Mouse (Mus musculus) MEL (cell line): Measurements from ENCODE around the gene Picalm. TPM values are rescaled to one million over a fixed set of nuclear protein-coding genes. Genes with fewer than 3 reads are reported as not detected.
A peak's percentile ranks its signal among the peaks of the same experiment; 100 is the strongest.

Experiments
- DNase-seq: peaks from one replicate; pipeline ENCODE4 v3.0.0; 2011; ENCODE audit warnings: low read depth, low spot score
- H3K27ac ChIP-seq: 2 replicates; pipeline ENCODE4 v1.5.1; 2012; ENCODE audit warnings: low read depth, mild to moderate bottlenecking, control low read depth, low read length, moderate library complexity; ENCODE audit not compliant: control insufficient read depth
- H3K27me3 ChIP-seq, 2 experiments: fragments of 150-350 bp in 1 of 2; sonication (generic) in 1 of 2; 2 replicates each; pipeline ENCODE4 v1.6.1; 2012; ENCODE audit warnings: low read length in 2 of 2, mild to moderate bottlenecking in 2 of 2, improper control_type of control experiment in 1 of 2, moderate library complexity in 1 of 2; ENCODE audit not compliant: insufficient read depth in 2 of 2, control insufficient read depth in 1 of 2
- H3K36me3 ChIP-seq, 2 experiments: 2 replicates each; pipeline ENCODE4 v1.6.1; 2012 to 2014; ENCODE audit warnings: low read length in 2 of 2, improper control_type of control experiment in 1 of 2, inconsistent platforms in 1 of 2, mild to moderate bottlenecking in 1 of 2; ENCODE audit not compliant: insufficient read depth in 2 of 2, control insufficient read depth in 1 of 2
- H3K4me1 ChIP-seq, 2 experiments: fragments of 150-350 bp in 1 of 2; sonication (generic) in 1 of 2; 2 replicates each; pipeline ENCODE4 v1.6.1; 2012; ENCODE audit warnings: low read length in 2 of 2, improper control_type of control experiment in 1 of 2, mild to moderate bottlenecking in 1 of 2; ENCODE audit not compliant: insufficient read depth in 2 of 2, control insufficient read depth in 1 of 2
- H3K4me3 ChIP-seq, 2 experiments: fragments of 150-350 bp in 1 of 2; sonication (generic) in 1 of 2; 2 replicates each; pipeline ENCODE4 v1.5.1; 2012; ENCODE audit warnings: low read depth in 2 of 2, low read length in 2 of 2, mild to moderate bottlenecking in 2 of 2, moderate library complexity in 2 of 2, control low read depth in 1 of 2, improper control_type of control experiment in 1 of 2; ENCODE audit not compliant: control insufficient read depth in 1 of 2, insufficient read depth in 1 of 2
- H3K79me2 ChIP-seq: 2 replicates; pipeline ENCODE4 v1.6.1; 2012; ENCODE audit warnings: mild to moderate bottlenecking, low read length, moderate library complexity; ENCODE audit not compliant: control insufficient read depth, poor library complexity, insufficient read depth
- H3K9ac ChIP-seq: 2 replicates; pipeline ENCODE4 v1.6.1; 2012; ENCODE audit warnings: low read depth, mild to moderate bottlenecking, control low read depth, low read length, moderate library complexity; ENCODE audit not compliant: control insufficient read depth, poor library complexity, severe bottlenecking
- H3K9me3 ChIP-seq: fragments of 150-350 bp; sonication (generic); replicated peaks from 2 replicates; pipeline ENCODE4 v1.6.1; 2012; ENCODE audit warnings: mild to moderate bottlenecking, low read length, improper control_type of control experiment, moderate library complexity; ENCODE audit not compliant: insufficient read depth
- BHLHE40 ChIP-seq: IDR thresholded peaks from 2 replicates; pipeline ENCODE4 v1.6.1; 2012; ENCODE audit warnings: low read depth, mild to moderate bottlenecking, inconsistent platforms, low read length, improper control_type of control experiment, borderline replicate concordance
- CHD1 ChIP-seq: IDR thresholded peaks from 2 replicates; pipeline ENCODE4 v1.6.1; 2012; ENCODE audit warnings: low read depth, mild to moderate bottlenecking, inconsistent platforms, low read length, improper control_type of control experiment
- CHD2 ChIP-seq: IDR thresholded peaks from 2 replicates; pipeline ENCODE4 v1.6.1; 2011; ENCODE audit warnings: low read length, improper control_type of control experiment
- CTCF ChIP-seq, 3 experiments: IDR thresholded peaks in 2 of 3; conservative IDR thresholded peaks in 1 of 3; 2 replicates each; pipeline ENCODE4 v1.5.1; 2011 to 2012; ENCODE audit warnings: low read length in 3 of 3, low read depth in 2 of 3, mild to moderate bottlenecking in 2 of 3, improper control_type of control experiment in 1 of 3, inconsistent platforms in 1 of 3, mixed read lengths in 1 of 3, moderate library complexity in 1 of 3; ENCODE audit not compliant: control insufficient read depth in 1 of 3, insufficient read depth in 1 of 3, poor library complexity in 1 of 3, severe bottlenecking in 1 of 3
- EP300 ChIP-seq, 2 experiments: IDR thresholded peaks; 2 replicates each; pipeline ENCODE4 v1.6.1; 2011; ENCODE audit warnings: improper control_type of control experiment in 2 of 2, low read length in 2 of 2, low read depth in 1 of 2, mild to moderate bottlenecking in 1 of 2
- ETS1 ChIP-seq: IDR thresholded peaks from 2 replicates; pipeline ENCODE4 v1.6.1; 2012; ENCODE audit warnings: low read depth, mild to moderate bottlenecking, inconsistent platforms, low read length, improper control_type of control experiment, moderate library complexity
- GABPA ChIP-seq: IDR thresholded peaks from 2 replicates; pipeline ENCODE4 v1.6.1; 2012; ENCODE audit warnings: low read depth, mild to moderate bottlenecking, inconsistent platforms, low read length, improper control_type of control experiment, moderate library complexity
- GATA1 ChIP-seq: IDR thresholded peaks from 2 replicates; pipeline ENCODE4 v1.6.1; 2011; ENCODE audit warnings: low read depth, low read length, improper control_type of control experiment
- MAX ChIP-seq: IDR thresholded peaks from 2 replicates; pipeline ENCODE4 v1.6.1; 2011; ENCODE audit warnings: low read length, improper control_type of control experiment
- MEF2A ChIP-seq: IDR thresholded peaks from 2 replicates; pipeline ENCODE4 v1.6.1; 2014; ENCODE audit warnings: low read depth, mild to moderate bottlenecking, inconsistent platforms, low read length, improper control_type of control experiment; ENCODE audit not compliant: poor library complexity, insufficient replicate concordance, severe bottlenecking; ENCODE audit errors: extremely low read depth
- MXI1 ChIP-seq: IDR thresholded peaks from 2 replicates; pipeline ENCODE4 v1.6.1; 2011; ENCODE audit warnings: mild to moderate bottlenecking, low read depth, low read length, improper control_type of control experiment
- MYB ChIP-seq: IDR thresholded peaks from 2 replicates; pipeline ENCODE4 v1.6.1; 2011; ENCODE audit warnings: mild to moderate bottlenecking, low read depth, low read length, improper control_type of control experiment
- NELFE ChIP-seq: IDR thresholded peaks from 2 replicates; pipeline ENCODE4 v1.6.1; 2011; ENCODE audit warnings: low read depth, low read length, improper control_type of control experiment
- POLR2A ChIP-seq, 2 experiments: IDR thresholded peaks; 2 replicates each; pipeline ENCODE4 v1.6.1; 2011 to 2012; ENCODE audit warnings: low read length in 2 of 2, mild to moderate bottlenecking in 2 of 2, control low read depth in 1 of 2, improper control_type of control experiment in 1 of 2, low read depth in 1 of 2, moderate library complexity in 1 of 2; ENCODE audit not compliant: control insufficient read depth in 1 of 2, insufficient read depth in 1 of 2, poor library complexity in 1 of 2
- RAD21 ChIP-seq: IDR thresholded peaks from 2 replicates; pipeline ENCODE4 v1.6.1; 2011; ENCODE audit warnings: mild to moderate bottlenecking, low read depth, low read length, improper control_type of control experiment
- RCOR1 ChIP-seq: IDR thresholded peaks from 2 replicates; pipeline ENCODE4 v1.6.1; 2012; ENCODE audit warnings: low read depth, mild to moderate bottlenecking, inconsistent platforms, low read length, improper control_type of control experiment
- SIN3A ChIP-seq: IDR thresholded peaks from 2 replicates; pipeline ENCODE4 v1.6.1; 2012; ENCODE audit warnings: low read length, improper control_type of control experiment, inconsistent platforms
- TCF12 ChIP-seq: IDR thresholded peaks from 2 replicates; pipeline ENCODE4 v1.6.1; 2014; ENCODE audit warnings: low read depth, mild to moderate bottlenecking, inconsistent platforms, low read length, improper control_type of control experiment, moderate library complexity
- UBTF ChIP-seq: IDR thresholded peaks from 2 replicates; pipeline ENCODE4 v1.6.1; 2012; ENCODE audit warnings: low read depth, mild to moderate bottlenecking, inconsistent platforms, low read length, improper control_type of control experiment, moderate library complexity, borderline replicate concordance; ENCODE audit not compliant: insufficient read depth
- USF1 ChIP-seq: IDR thresholded peaks from 2 replicates; pipeline ENCODE4 v1.6.1; 2014; ENCODE audit warnings: low read depth, mild to moderate bottlenecking, inconsistent platforms, low read length, improper control_type of control experiment, moderate library complexity
- USF2 ChIP-seq, 2 experiments: IDR thresholded peaks; 2 replicates each; pipeline ENCODE4 v1.6.1; 2011 to 2012; ENCODE audit warnings: improper control_type of control experiment in 2 of 2, low read length in 2 of 2, borderline replicate concordance in 1 of 2, inconsistent platforms in 1 of 2, low read depth in 1 of 2, mild to moderate bottlenecking in 1 of 2; ENCODE audit not compliant: insufficient read depth in 1 of 2
- ZC3H11A ChIP-seq: IDR thresholded peaks from 2 replicates; pipeline ENCODE4 v1.6.1; 2012; ENCODE audit warnings: low read depth, mild to moderate bottlenecking, inconsistent platforms, low read length, improper control_type of control experiment
- ZKSCAN1 ChIP-seq: IDR thresholded peaks from 2 replicates; pipeline ENCODE4 v1.6.1; 2012; ENCODE audit warnings: low read depth, mild to moderate bottlenecking, inconsistent platforms, low read length, improper control_type of control experiment, moderate library complexity
- ZMIZ1 ChIP-seq: IDR thresholded peaks from 2 replicates; pipeline ENCODE4 v1.6.1; 2012; ENCODE audit warnings: low read depth, mild to moderate bottlenecking, inconsistent platforms, low read length, improper control_type of control experiment, moderate library complexity
- polyA plus RNA-seq, 2 experiments: library from polyadenylated mRNA; stranded (reverse) in 1 of 2; unstranded in 1 of 2; fragments of >175 nt in 1 of 2; fragments of >200 nt in 1 of 2; gene quantifications; 2 replicates each; pipeline versions ENCODE4 v1.2.1 to v1.2.4; 2012; ENCODE audit warnings: low replicate concordance in 2 of 2, low read depth in 1 of 2; ENCODE audit not compliant: insufficient read length in 2 of 2, insufficient read depth in 1 of 2, missing spikeins in 1 of 2
- total RNA-seq: library from RNA; depleted of rRNA; stranded (reverse); fragments of 300-350 nt; gene quantifications from 2 replicates; pipeline ENCODE4 v1.2.3, GENCODE M21; 2012

Picalm gene
- total and polyA plus RNA-seq, 3 experiments: 53.4 to 78.9 (median 74.9) TPM

DNA sequence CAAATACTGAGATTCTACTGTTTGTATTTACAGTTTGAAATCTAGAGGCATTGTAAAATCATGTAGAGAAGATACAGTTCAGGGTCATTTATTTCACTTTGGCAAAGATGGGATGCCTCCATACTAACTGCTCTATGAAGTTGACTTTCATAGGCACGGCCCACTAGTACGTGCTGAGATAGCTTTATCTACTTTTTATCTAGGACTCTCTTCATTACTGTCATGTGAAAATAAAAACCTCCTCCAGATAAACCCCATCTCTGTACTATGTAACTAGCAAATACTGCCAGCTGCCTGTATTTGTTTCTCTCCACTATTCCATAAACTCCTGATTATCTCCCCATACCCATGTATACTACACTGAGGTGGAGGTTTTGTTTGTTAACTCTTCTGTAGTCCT lies 18.0 kb downstream of the Picalm start:
- TF ChIP-seq EP300 (IDR thresholded peaks at IDR 0.05; ENCODE audit: low read depth in 1 of 2, low read length in 2 of 2): peak; percentile 45 to 58; a peak in 2 of 4 replicates
- peak; percentile 74 for TF ChIP-seq GATA1
- peak; percentile 42; the same call in 1 of the 2 replicates for TF ChIP-seq BHLHE40
- no peak for TF ChIP-seq POLR2A (IDR thresholded peaks at IDR 0.05; ENCODE audit: control insufficient read depth in 1 of 2, insufficient read depth in 1 of 2, low read depth in 1 of 2, low read length in 2 of 2, poor library complexity in 1 of 2)
- no peak for TF ChIP-seq UBTF
- peak; percentile 62 for TF ChIP-seq ETS1
- peak; percentile 35; the same call in 1 of the 2 replicates for TF ChIP-seq SIN3A
- peak; percentile 27; the same call in 1 of the 2 replicates for TF ChIP-seq USF1
- TF ChIP-seq TCF12: 0 out of 2 replicates have a peak, but pooled peaks have one; percentile 11
- TF ChIP-seq GABPA: no peak
- 0 out of 2 replicates have a peak, but pooled peaks have one; percentile 19 for TF ChIP-seq MXI1
- peak; percentile 29; the same call in 1 of the 2 replicates for TF ChIP-seq RCOR1
- Histone ChIP-seq H3K27me3 (no peaks in the 10 kb centered on the region), H3K9ac (no peak overlapping the region), H3K27ac (no peak overlapping the region), H3K79me2 (peaks cover 37% of the 10 kb centered on the region), H3K4me1 (peaks cover 14 to 41% of the 10 kb centered on the region in 2 experiments), H3K36me3 (peaks cover 0 to 47% of the 10 kb centered on the region in 2 experiments; a peak in 3 of 4 replicates), H3K4me3 (no peak overlapping the region), H3K9me3 (no peaks in the 10 kb centered on the region)
- no peak for DNase-seq

- Histone ChIP-seq H3K27me3 (no peaks in the 10 kb centered on the region), H3K9ac (no peak overlapping the region)
- TF ChIP-seq GABPA (no peak), TCF12 (no peak), NELFE (no peak), EP300 (IDR thresholded peaks at IDR 0.05; ENCODE audit: low read depth in 1 of 2, low read length in 2 of 2) (no peak), RAD21 (no peak), BHLHE40 (no peak), ETS1 (no peak), MAX (no peak), CTCF (IDR thresholded peaks at IDR 0.05 in 2 of 3, conservative IDR thresholded peaks at IDR 0.05 in 1 of 3; ENCODE audit: control insufficient read depth in 1 of 3, insufficient read depth in 1 of 3, low read depth in 2 of 3, low read length in 3 of 3, poor library complexity in 1 of 3, severe bottlenecking in 1 of 3) (no peak), USF1 (no peak), MYB (no peak), CHD1 (no peak), ZC3H11A (no peak), MEF2A (no peak), ZKSCAN1 (no peak), USF2 (IDR thresholded peaks at IDR 0.05; ENCODE audit: borderline replicate concordance in 1 of 2, insufficient read depth in 1 of 2, low read depth in 1 of 2, low read length in 2 of 2) (no peak), UBTF (no peak), POLR2A (IDR thresholded peaks at IDR 0.05; ENCODE audit: control insufficient read depth in 1 of 2, insufficient read depth in 1 of 2, low read depth in 1 of 2, low read length in 2 of 2, poor library complexity in 1 of 2) (no peak), CHD2 (no peak), ZMIZ1 (no peak)
- TF ChIP-seq, all 39 proteins: peak for 0
- no peak for DNase-seq
- Histone ChIP-seq H3K36me3 (peaks cover 0 to 43% of the 10 kb centered on the region in 2 experiments; a peak in 3 of 4 replicates), H3K4me1 (peaks cover 14 to 40% of the 10 kb centered on the region in 2 experiments), H3K27ac (no peak overlapping the region), H3K9me3 (no peaks in the 10 kb centered on the region), H3K79me2 (peaks cover 35% of the 10 kb centered on the region), H3K4me3 (no peak overlapping the region)
Observed at GRCm38 (mm10) chr7:90148516-90148915, 18.5 kb downstream of the Picalm start.
